Comparison of ENCODE assay signal across 33 mouse cellular contexts in genomic region chr5:65987004-65987403, GRCm38 (mm10). TPM values are rescaled to one million over a fixed set of nuclear protein-coding genes. Genes with fewer than 3 reads are reported as not detected.
"Had no signal": no experiment of that assay in that cellular context is flagged by ENCODE, and none has a peak within 500 bp of the region (broad histone marks: within the 10 kb centered on the region; RNA-seq: fewer than 3 reads in every experiment).

No protein-coding gene starts in this region.

RNA-seq across cellular contexts. Expression of gene 9130230L23Rik, which starts 17.1 kb away (rescaled TPM):
- total RNA-seq: left cerebral cortex, postnatal 10 days; left cerebral cortex, postnatal 14 days; left cerebral cortex, postnatal 25 days; left cerebral cortex, postnatal 36 days; left cerebral cortex, postnatal 4 days; megakaryocyte progenitor cell, adult 5-6 weeks; megakaryocyte-erythroid progenitor cell, adult 5-6 weeks; midbrain, postnatal 0 days; monocyte, adult 5-6 weeks had no signal
- polyA plus RNA-seq: limb, embryonic 11.5 days; limb, embryonic 12.5 days; limb, embryonic 13.5 days; limb, embryonic 14.5 days; liver, adult 2 months; liver, embryonic 11.5 days; liver, embryonic 13.5 days; liver, postnatal 0 days; midbrain, embryonic 10.5 days; midbrain, embryonic 11.5 days; midbrain, embryonic 12.5 days; midbrain, embryonic 14.5 days; midbrain, embryonic 15.5 days; midbrain, embryonic 16.5 days; midbrain, postnatal 0 days; neural tube, embryonic 11.5 days had no signal

RNA-seq across cellular contexts. Expression of gene Chrna9, which starts 52.3 kb away (rescaled TPM):
- total RNA-seq: left cerebral cortex, postnatal 10 days; left cerebral cortex, postnatal 14 days; left cerebral cortex, postnatal 25 days; left cerebral cortex, postnatal 36 days; left cerebral cortex, postnatal 4 days; liver, adult 2 months; megakaryocyte progenitor cell, adult 5-6 weeks; megakaryocyte, adult 5-6 weeks; megakaryocyte-erythroid progenitor cell, adult 5-6 weeks; midbrain, postnatal 0 days; monocyte, adult 5-6 weeks had no signal
- polyA plus RNA-seq: liver, adult 2 months; liver, embryonic 11.5 days; liver, embryonic 12.5 days; liver, embryonic 13.5 days; liver, embryonic 14.5 days; liver, embryonic 15.5 days; liver, postnatal 0 days; lung, embryonic 14.5 days; lung, postnatal 0 days; midbrain, embryonic 11.5 days; midbrain, embryonic 12.5 days; midbrain, embryonic 13.5 days; midbrain, embryonic 14.5 days; midbrain, embryonic 15.5 days; midbrain, embryonic 16.5 days; midbrain, postnatal 0 days; myocyte; neural tube, embryonic 12.5 days had no signal
